ENCODE assay signal across 8 mouse cellular contexts in the genomic region with DNA sequence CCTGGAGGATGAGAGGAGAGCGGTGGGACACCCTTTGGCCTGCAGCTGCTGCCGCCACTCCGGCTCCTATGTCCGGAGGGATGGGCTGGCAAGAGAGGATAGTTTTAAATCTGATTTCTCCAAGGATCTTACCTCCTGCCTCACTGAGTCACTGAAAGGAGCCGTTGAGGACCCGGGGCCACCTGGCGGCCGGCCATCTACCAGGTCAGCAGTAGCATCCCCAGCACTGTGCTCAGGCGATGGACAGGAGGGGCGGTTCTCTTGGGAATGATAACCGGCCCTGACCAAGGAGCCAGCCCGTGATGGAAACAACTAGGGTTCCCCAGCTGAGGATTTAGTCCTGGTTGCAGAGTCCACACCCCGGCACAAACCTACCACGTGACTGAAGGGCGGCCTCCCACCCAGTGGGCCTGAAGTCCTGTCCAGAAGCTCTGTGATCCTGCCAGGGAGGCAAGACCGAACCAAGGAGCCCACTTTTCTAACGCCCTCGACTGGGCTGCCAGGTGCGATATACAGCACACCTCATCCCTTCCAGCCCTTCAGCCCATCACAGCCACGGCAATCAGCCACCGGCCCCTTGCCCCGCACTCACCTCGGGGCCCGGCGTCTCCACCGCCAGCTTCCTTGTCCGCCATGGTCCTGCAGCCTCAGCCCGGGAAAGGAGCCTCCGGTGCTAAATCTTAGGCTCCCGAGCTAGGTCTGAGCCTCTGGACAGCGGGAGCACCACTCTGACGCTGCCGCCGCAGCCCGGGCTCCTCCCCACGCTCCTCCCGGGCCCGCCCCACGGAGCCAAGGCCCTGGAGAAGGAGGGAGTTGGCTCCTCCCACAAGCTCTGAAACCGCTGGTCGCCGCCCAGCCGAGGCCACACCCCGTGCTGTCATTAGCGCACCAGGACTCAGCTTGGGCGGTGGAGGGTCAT.
DNase-seq lines count a peak whose midpoint lies in the region; ATAC-seq lines count a peak whose summit lies in the region.

No protein-coding gene starts in this region.

- WGBS in forebrain, embryonic 16.5 days, result 1% methylated on average over 46 of the region's 46 CpGs
- WGBS in liver, embryonic 15.5 days (ENCODE audit: insufficient replicate concordance), result 1% methylated on average over 46 of the region's 46 CpGs
- under 1% methylated on average over 46 of the region's 46 CpGs for WGBS in neural tube, embryonic 13.5 days
- WGBS in stomach, embryonic 16.5 days, result 1% methylated on average over 46 of the region's 46 CpGs

- DNase-seq in ES-CJ7 (ENCODE audit: low read depth, low spot score), result peak; percentile 73
- peak; percentile 79 for DNase-seq in cerebellum, adult 11 months
- DNase-seq in heart, postnatal 14 days, result peak; percentile 90
- peak; percentile 86 for DNase-seq in layer of hippocampus, adult 11-12 months (ENCODE audit: low spot score)

- H3K36me3 ChIP-seq in forebrain, embryonic 16.5 days (ENCODE audit: control insufficient read depth, insufficient read depth), result no peaks in the 10 kb centered on the region
- H3K36me3 ChIP-seq in liver, embryonic 15.5 days (replicated peaks), result no peaks in the 10 kb centered on the region
- H3K36me3 ChIP-seq in neural tube, embryonic 13.5 days, result no peaks in the 10 kb centered on the region
- H3K36me3 ChIP-seq in stomach, embryonic 16.5 days (ENCODE audit: control insufficient read depth, insufficient read depth, low read length), result no peaks in the 10 kb centered on the region

- no peaks in the 10 kb centered on the region for H3K27me3 ChIP-seq in forebrain, embryonic 16.5 days (replicated peaks; ENCODE audit: control insufficient read depth, insufficient read depth, low read length)
- peaks cover 31% of the 10 kb centered on the region for H3K27me3 ChIP-seq in liver, embryonic 15.5 days
- no peaks in the 10 kb centered on the region for H3K27me3 ChIP-seq in neural tube, embryonic 13.5 days
- no peaks in the 10 kb centered on the region for H3K27me3 ChIP-seq in stomach, embryonic 16.5 days (ENCODE audit: control insufficient read depth, insufficient read depth, low read length)

- H3K9ac ChIP-seq in forebrain, embryonic 16.5 days (replicated peaks; ENCODE audit: low read depth, low read length), result peak overlapping the region; percentile 83
- no peak overlapping the region for H3K9ac ChIP-seq in liver, embryonic 15.5 days
- H3K9ac ChIP-seq in neural tube, embryonic 13.5 days, result peak overlapping the region; percentile 85
- peak overlapping the region; percentile 70 for H3K9ac ChIP-seq in stomach, embryonic 16.5 days (ENCODE audit: low read length)

- H3K4me1 ChIP-seq in forebrain, embryonic 16.5 days (replicated peaks; ENCODE audit: control insufficient read depth, insufficient read depth, low read length), result peaks cover 28% of the 10 kb centered on the region
- H3K4me1 ChIP-seq in liver, embryonic 15.5 days (replicated peaks), result peaks cover 12% of the 10 kb centered on the region
- peaks cover 39% of the 10 kb centered on the region for H3K4me1 ChIP-seq in neural tube, embryonic 13.5 days (replicated peaks)
- H3K4me1 ChIP-seq in stomach, embryonic 16.5 days (ENCODE audit: control insufficient read depth, insufficient read depth, low read length), result peaks cover 12% of the 10 kb centered on the region

- peak; percentile 83 for ATAC-seq in forebrain, embryonic 16.5 days
- peak; percentile 70 for ATAC-seq in liver, embryonic 15.5 days (ENCODE audit: insufficient read depth)
- ATAC-seq in neural tube, embryonic 13.5 days (ENCODE audit: low read depth), result peak; percentile 86
- ATAC-seq in stomach, embryonic 16.5 days (ENCODE audit: insufficient read depth, low FRiP score), result peak; percentile 93

- H3K27ac ChIP-seq in forebrain, embryonic 16.5 days (ENCODE audit: low read length), result peak overlapping the region; percentile 63
- H3K27ac ChIP-seq in liver, embryonic 15.5 days (replicated peaks), result no peak overlapping the region
- H3K27ac ChIP-seq in neural tube, embryonic 13.5 days (replicated peaks), result peak overlapping the region; percentile 90
- no peak overlapping the region for H3K27ac ChIP-seq in stomach, embryonic 16.5 days (ENCODE audit: low read length)

- H3K9me3 ChIP-seq in forebrain, embryonic 16.5 days (ENCODE audit: control insufficient read depth, low read length), result peaks cover 3% of the 10 kb centered on the region; the same call in 1 of the 2 replicates
- no peaks in the 10 kb centered on the region for H3K9me3 ChIP-seq in liver, embryonic 15.5 days (replicated peaks)
- no peaks in the 10 kb centered on the region for H3K9me3 ChIP-seq in neural tube, embryonic 13.5 days
- no peaks in the 10 kb centered on the region for H3K9me3 ChIP-seq in stomach, embryonic 16.5 days (replicated peaks; ENCODE audit: control insufficient read depth, low read length)

- H3K4me3 ChIP-seq in forebrain, embryonic 16.5 days (replicated peaks; ENCODE audit: low read length), result peak overlapping the region; percentile 76
- peak overlapping the region; percentile 50 for H3K4me3 ChIP-seq in liver, embryonic 15.5 days (replicated peaks)
- H3K4me3 ChIP-seq in neural tube, embryonic 13.5 days, result peak overlapping the region; percentile 76
- H3K4me3 ChIP-seq in stomach, embryonic 16.5 days (replicated peaks; ENCODE audit: low read length), result peak overlapping the region; percentile 67

- peak overlapping the region; percentile 92 for H3K4me2 ChIP-seq in forebrain, embryonic 16.5 days (ENCODE audit: low read length)
- H3K4me2 ChIP-seq in liver, embryonic 15.5 days, result peak overlapping the region; percentile 67
- peak overlapping the region; percentile 82 for H3K4me2 ChIP-seq in neural tube, embryonic 13.5 days
- H3K4me2 ChIP-seq in stomach, embryonic 16.5 days (ENCODE audit: low read depth, low read length), result peak overlapping the region; percentile 96

- intact Hi-C loops in heart, postnatal 14 days (cut with DNase I), result loop anchor here (5.0 kb wide), 1 partner anchor 42 kb away; no protein-coding TSS in a partner anchor

Comparison
In these comparisons a context has a peak if more than half of its experiments do, and no peak if none do; other contexts are left out.
1. H3K27ac ChIP-seq: peak in forebrain, embryonic 16.5 days (single experiment) and neural tube, embryonic 13.5 days (single experiment); none in liver, embryonic 15.5 days (single experiment) and stomach, embryonic 16.5 days (single experiment).
2. Peak in every context shown above with its lines, with median percentiles within 50 percentile points of each other: DNase-seq, ATAC-seq, H3K4me2 ChIP-seq and H3K4me3 ChIP-seq.